Mouse (Mus musculus): Measurements from ENCODE around the gene Cux1.

GRCm38 (mm10) chr5:136507629-136508028 lies 59.7 kb downstream of the Cux1 start:
- TF ChIP-seq CTCF (IDR thresholded peaks at IDR 0.05; ENCODE audit: extremely low read depth, insufficient read depth, low read length), result no peak
- TF ChIP-seq POLR2A (IDR thresholded peaks at IDR 0.05; ENCODE audit: extremely low read depth, insufficient read depth, low read length), result no peak
